Comparison of ENCODE assay signal across 19 mouse cellular contexts in the genomic region with DNA sequence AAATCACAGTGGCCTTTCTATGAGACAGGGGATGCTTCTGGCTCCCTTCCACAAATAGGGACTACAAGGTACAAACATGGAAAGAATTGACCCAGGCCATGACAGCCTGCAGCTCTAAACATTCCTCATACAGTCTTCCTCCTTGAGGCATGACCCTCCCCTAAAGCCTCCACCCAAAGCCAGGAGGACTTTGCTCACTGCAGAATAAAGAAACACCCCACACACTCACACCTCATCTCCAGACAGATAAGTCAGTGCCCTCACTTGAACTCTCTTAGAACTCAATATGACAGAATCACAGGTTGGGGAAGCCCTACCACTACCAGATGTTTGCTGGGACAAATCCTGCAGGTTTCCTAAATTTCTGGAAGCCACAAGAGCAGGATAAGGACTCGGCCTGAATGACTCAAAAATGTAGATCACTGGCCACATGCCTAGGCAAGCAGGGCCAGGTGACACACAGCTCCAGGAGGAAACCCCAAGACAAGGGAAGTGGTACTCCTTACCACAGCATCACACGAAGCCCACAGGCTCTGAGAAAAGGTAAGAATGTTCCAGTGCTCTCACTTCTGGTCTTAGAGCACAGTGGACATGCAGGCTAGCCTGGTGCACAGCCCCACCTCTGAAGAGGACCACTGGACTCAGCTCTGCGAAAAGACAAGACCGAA.
DNase-seq lines count a peak whose midpoint lies in the region; ATAC-seq and TF ChIP-seq lines count a peak whose summit lies in the region.
"Had no signal": no experiment of that assay in that cellular context is flagged by ENCODE, and none has a peak within 500 bp of the region (broad histone marks: within the 10 kb centered on the region; RNA-seq: fewer than 3 reads in every experiment).

No protein-coding gene starts in this region.

- 0 out of 2 replicates have a peak, but pooled peaks have one; percentile 40 for TF ChIP-seq EP300 in CH12.LX (IDR thresholded peaks at IDR 0.05; ENCODE audit: low read length)
- TF ChIP-seq EP300 in stomach, postnatal 0 days (optimal IDR thresholded peaks at IDR 0.05): no peak

- TF ChIP-seq CTCF in CH12.LX (conservative IDR thresholded peaks at IDR 0.05 in 1 of 2, IDR thresholded peaks at IDR 0.05 in 1 of 2; ENCODE audit: low read depth in 2 of 2, low read length in 2 of 2): no peak
- TF ChIP-seq CTCF in stomach, postnatal 0 days (IDR thresholded peaks at IDR 0.05; ENCODE audit: low read depth): no peak
- TF ChIP-seq CTCF in midbrain, postnatal 0 days (IDR thresholded peaks at IDR 0.05): no peak

- TF ChIP-seq RAD21 in CH12.LX (IDR thresholded peaks at IDR 0.05; ENCODE audit: low read depth, low read length): no peak

- dilution Hi-C loops in CH12.LX (cut with MboI; ENCODE audit: extremely low pct_ligation_motif_present, extremely low pct_unique_long_range_greater_than_20kb, low sequenced_read_pairs): no loop called here

- H3K79me2 ChIP-seq in CH12.LX (replicated peaks; ENCODE audit: control insufficient read depth, extremely low read depth, insufficient read depth, poor library complexity, severe bottlenecking): peaks cover 4% of the 10 kb centered on the region

- in situ Hi-C loops in CH12.LX (cut with MboI; ENCODE audit: low pct_ligation_motif_present, low pct_unique_long_range_greater_than_20kb, low sequenced_read_pairs): no loop called here

- H3K36me3 ChIP-seq in liver, embryonic 13.5 days: no peaks in the 10 kb centered on the region
- H3K36me3 ChIP-seq in liver, embryonic 11.5 days (ENCODE audit: control insufficient read depth, insufficient read depth, low read length): no peaks in the 10 kb centered on the region
- peaks cover 0 to 2% of the 10 kb centered on the region in 2 experiments for H3K36me3 ChIP-seq in CH12.LX (replicated peaks in 1 of 2; ENCODE audit: control insufficient read depth in 1 of 2, insufficient read depth in 1 of 2, low read length in 1 of 2)
- H3K36me3 ChIP-seq in intestine, embryonic 15.5 days: no peaks in the 10 kb centered on the region
- H3K36me3 ChIP-seq in stomach, postnatal 0 days (ENCODE audit: control insufficient read depth, insufficient read depth, low read length): no peaks in the 10 kb centered on the region
- no peaks in the 10 kb centered on the region for H3K36me3 ChIP-seq in midbrain, postnatal 0 days (ENCODE audit: insufficient read depth, low read length)
- H3K36me3 ChIP-seq: forebrain, embryonic 10.5 days; heart, embryonic 13.5 days; hindbrain, embryonic 15.5 days; liver, embryonic 12.5 days had no signal

- H3K9me3 ChIP-seq in liver, embryonic 13.5 days (replicated peaks): no peaks in the 10 kb centered on the region
- no peaks in the 10 kb centered on the region for H3K9me3 ChIP-seq in liver, embryonic 11.5 days (ENCODE audit: control insufficient read depth, low read length)
- H3K9me3 ChIP-seq in CH12.LX (replicated peaks; ENCODE audit: low read length): no peaks in the 10 kb centered on the region
- H3K9me3 ChIP-seq in intestine, embryonic 15.5 days: no peaks in the 10 kb centered on the region
- no peaks in the 10 kb centered on the region for H3K9me3 ChIP-seq in stomach, postnatal 0 days (ENCODE audit: control insufficient read depth, low read length)
- H3K9me3 ChIP-seq in midbrain, postnatal 0 days (ENCODE audit: low read length): no peaks in the 10 kb centered on the region
- H3K9me3 ChIP-seq: forebrain, embryonic 10.5 days; heart, embryonic 13.5 days; hindbrain, embryonic 15.5 days; liver, embryonic 12.5 days had no signal

- H3K4me3 ChIP-seq in liver, embryonic 13.5 days (replicated peaks): no peak overlapping the region
- H3K4me3 ChIP-seq in liver, embryonic 11.5 days (ENCODE audit: low read depth, low read length): no peak overlapping the region
- no peak overlapping the region for H3K4me3 ChIP-seq in CH12.LX (replicated peaks in 1 of 3; ENCODE audit: low read depth in 2 of 3, low read length in 2 of 3, poor library complexity in 1 of 3)
- no peak overlapping the region for H3K4me3 ChIP-seq in intestine, embryonic 15.5 days (replicated peaks)
- no peak overlapping the region for H3K4me3 ChIP-seq in stomach, postnatal 0 days (ENCODE audit: low read depth, low read length)
- no peak overlapping the region for H3K4me3 ChIP-seq in midbrain, postnatal 0 days (ENCODE audit: low read depth, low read length)
- H3K4me3 ChIP-seq: forebrain, embryonic 10.5 days; heart, embryonic 13.5 days; hindbrain, embryonic 15.5 days; liver, embryonic 12.5 days had no signal

- ATAC-seq in liver, embryonic 13.5 days (ENCODE audit: low read depth): no peak
- ATAC-seq in liver, embryonic 11.5 days (replicated peaks; ENCODE audit: low FRiP score): no peak
- ATAC-seq in intestine, embryonic 15.5 days: peak; percentile 40
- ATAC-seq in stomach, postnatal 0 days (ENCODE audit: low FRiP score, low TSS enrichment): peak; percentile 17; the same call in 1 of the 2 replicates
- ATAC-seq in midbrain, postnatal 0 days (ENCODE audit: low FRiP score): no peak
- ATAC-seq: liver, embryonic 12.5 days had no signal

- WGBS in liver, embryonic 13.5 days (ENCODE audit: insufficient replicate concordance): 64% methylated on average over 4 of the region's 4 CpGs
- 76% methylated on average over 4 of the region's 4 CpGs for WGBS in liver, embryonic 11.5 days
- WGBS in intestine, embryonic 15.5 days: 84% methylated on average over 4 of the region's 4 CpGs
- 78% methylated on average over 4 of the region's 4 CpGs for WGBS in stomach, postnatal 0 days
- WGBS in midbrain, postnatal 0 days: 84% methylated on average over 4 of the region's 4 CpGs

- 0 out of 2 replicates have a peak overlapping the region, but pooled peaks have one; percentile 4 for H3K27ac ChIP-seq in liver, embryonic 13.5 days
- no peak overlapping the region for H3K27ac ChIP-seq in liver, embryonic 11.5 days (ENCODE audit: low read depth, low read length)
- peak overlapping the region; percentile 12; the same call in 1 of the 2 replicates for H3K27ac ChIP-seq in CH12.LX (ENCODE audit: insufficient read depth, low read depth)
- H3K27ac ChIP-seq in intestine, embryonic 15.5 days: no peak overlapping the region
- H3K27ac ChIP-seq in stomach, postnatal 0 days (replicated peaks): no peak overlapping the region
- no peak overlapping the region for H3K27ac ChIP-seq in midbrain, postnatal 0 days (ENCODE audit: low read depth, low read length)
- H3K27ac ChIP-seq: forebrain, embryonic 10.5 days; heart, embryonic 13.5 days; hindbrain, embryonic 15.5 days; liver, embryonic 12.5 days had no signal

- H3K9ac ChIP-seq in liver, embryonic 13.5 days: no peak overlapping the region
- H3K9ac ChIP-seq in liver, embryonic 11.5 days (ENCODE audit: low read depth, low read length): no peak overlapping the region
- no peak overlapping the region for H3K9ac ChIP-seq in CH12.LX (ENCODE audit: insufficient read depth, low read depth)
- no peak overlapping the region for H3K9ac ChIP-seq in intestine, embryonic 15.5 days
- no peak overlapping the region for H3K9ac ChIP-seq in stomach, postnatal 0 days (ENCODE audit: low read length)
- no peak overlapping the region for H3K9ac ChIP-seq in midbrain, postnatal 0 days (replicated peaks; ENCODE audit: low read length, poor library complexity, severe bottlenecking)
- H3K9ac ChIP-seq: heart, embryonic 13.5 days; hindbrain, embryonic 15.5 days; liver, embryonic 12.5 days; lung, embryonic 14.5 days had no signal

- DNase-seq in liver, embryonic 13.5 days: no peak
- DNase-seq in liver, embryonic 11.5 days (ENCODE audit: low spot score): no peak
- DNase-seq in CH12.LX (ENCODE audit: extremely low read depth): peak; percentile 26
- DNase-seq in stomach, postnatal 0 days (ENCODE audit: low spot score): no peak
- DNase-seq in midbrain, postnatal 0 days (ENCODE audit: low spot score): no peak
- no peak for DNase-seq in right cerebral cortex, postnatal 25 days
- DNase-seq: adrenal gland, adult 8-10 months; cerebellum, postnatal 25 days; kidney, adult 9 months; kidney, postnatal 4 days; lung, embryonic 14.5 days; lung, postnatal 36 days; retina, postnatal 1 day had no signal

- TF ChIP-seq POLR2A in CH12.LX (IDR thresholded peaks at IDR 0.05; ENCODE audit: low read depth, low read length): no peak

- H3K4me1 ChIP-seq in liver, embryonic 13.5 days (replicated peaks): peaks cover 40% of the 10 kb centered on the region
- no peaks in the 10 kb centered on the region; the same call in 1 of the 2 replicates for H3K4me1 ChIP-seq in liver, embryonic 11.5 days (replicated peaks; ENCODE audit: control insufficient read depth, insufficient read depth, low read length)
- H3K4me1 ChIP-seq in CH12.LX (ENCODE audit: control insufficient read depth in 1 of 2, insufficient read depth in 2 of 2): peaks cover 13 to 48% of the 10 kb centered on the region in 2 experiments
- H3K4me1 ChIP-seq in intestine, embryonic 15.5 days (replicated peaks): peaks cover 25% of the 10 kb centered on the region
- H3K4me1 ChIP-seq in stomach, postnatal 0 days (replicated peaks; ENCODE audit: control insufficient read depth, insufficient read depth): no peaks in the 10 kb centered on the region; the same call in 1 of the 2 replicates
- no peaks in the 10 kb centered on the region for H3K4me1 ChIP-seq in midbrain, postnatal 0 days (ENCODE audit: insufficient read depth, low read length)

- no peak overlapping the region for H3K4me2 ChIP-seq in liver, embryonic 13.5 days
- no peak overlapping the region for H3K4me2 ChIP-seq in liver, embryonic 11.5 days
- peak overlapping the region; percentile 21 for H3K4me2 ChIP-seq in CH12.LX (ENCODE audit: insufficient read depth, low read depth, poor library complexity, severe bottlenecking)
- no peak overlapping the region for H3K4me2 ChIP-seq in intestine, embryonic 15.5 days (replicated peaks)
- no peak overlapping the region for H3K4me2 ChIP-seq in stomach, postnatal 0 days (replicated peaks; ENCODE audit: low read depth)
- no peak overlapping the region for H3K4me2 ChIP-seq in midbrain, postnatal 0 days (ENCODE audit: low read depth, low read length, poor library complexity, severe bottlenecking)
- H3K4me2 ChIP-seq: heart, embryonic 13.5 days; hindbrain, embryonic 15.5 days; liver, embryonic 12.5 days; lung, embryonic 14.5 days; midbrain, embryonic 11.5 days had no signal

- no peaks in the 10 kb centered on the region for H3K27me3 ChIP-seq in liver, embryonic 13.5 days
- H3K27me3 ChIP-seq in liver, embryonic 11.5 days (replicated peaks; ENCODE audit: control insufficient read depth, insufficient read depth, low read length): no peaks in the 10 kb centered on the region
- no peaks in the 10 kb centered on the region for H3K27me3 ChIP-seq in CH12.LX (replicated peaks)
- H3K27me3 ChIP-seq in intestine, embryonic 15.5 days (replicated peaks): no peaks in the 10 kb centered on the region
- H3K27me3 ChIP-seq in stomach, postnatal 0 days (ENCODE audit: control insufficient read depth, insufficient read depth, low read length): no peaks in the 10 kb centered on the region
- H3K27me3 ChIP-seq in midbrain, postnatal 0 days (ENCODE audit: insufficient read depth, low read length): no peaks in the 10 kb centered on the region
- H3K27me3 ChIP-seq: heart, embryonic 13.5 days; hindbrain, embryonic 15.5 days; liver, embryonic 12.5 days had no signal

TF ChIP-seq in CH12.LX, 34 proteins besides CTCF, POLR2A, EP300 and RAD21 (continues in another document):
- TF ChIP-seq CHD1 (IDR thresholded peaks at IDR 0.05; ENCODE audit: low read depth, low read length) (no peak), MAX (IDR thresholded peaks at IDR 0.05; ENCODE audit: low read length) (peak; percentile 30; the same call in 1 of the 2 replicates)

Comparison
In these comparisons a context has a peak if more than half of its experiments do, and no peak if none do; other contexts are left out.
1. H3K27ac ChIP-seq: peak in liver, embryonic 13.5 days (single experiment) and CH12.LX (single experiment); none in liver, embryonic 11.5 days (single experiment), intestine, embryonic 15.5 days (single experiment), stomach, postnatal 0 days (single experiment) and midbrain, postnatal 0 days (single experiment).
2. ATAC-seq: peak in intestine, embryonic 15.5 days (single experiment) and stomach, postnatal 0 days (single experiment); none in liver, embryonic 13.5 days (single experiment), liver, embryonic 11.5 days (single experiment) and midbrain, postnatal 0 days (single experiment).